Mouse (Mus musculus) layer of hippocampus, postnatal 25 days (tissue): ENCODE results near the gene Olfr427. TPM values are rescaled to one million over a fixed set of nuclear protein-coding genes. Genes with fewer than 3 reads are reported as not detected.

Experiments used
- total RNA-seq, 2 experiments: library from RNA; stranded (reverse); gene quantifications; 2 replicates each; pipeline ENCODE4 v1.2.3; 2021

Olfr427 gene
- total RNA-seq, 2 experiments from 2014 or later, result not detected

Other genes starting within 250 kb of the Olfr427 start
- gene Ifi211, start 183.8 kb upstream of the Olfr427 start, total RNA-seq, result not detected
- 10 to 100 TPM in 1 of 2 experiments, 1 to 10 TPM in 1; 9.9 to 12.0 TPM for gene Mndal, start 154.4 kb upstream of the Olfr427 start, total RNA-seq
- gene Ifi203, start 154.2 kb upstream of the Olfr427 start, total RNA-seq, result 1 to 10 TPM; 4.8 to 6.3 TPM
- not detected for gene Ifi202b, start 114.1 kb upstream of the Olfr427 start, total RNA-seq
- gene Ifi205, start 65.1 kb upstream of the Olfr427 start, total RNA-seq, result not detected
- not detected for gene Olfr433, start 56.2 kb upstream of the Olfr427 start, total RNA-seq
- gene Olfr432, start 47.7 kb upstream of the Olfr427 start, total RNA-seq, result not detected
- not detected for gene Olfr430, start 30.3 kb upstream of the Olfr427 start, total RNA-seq
- not detected for gene Olfr429, start 12.6 kb upstream of the Olfr427 start, total RNA-seq
- not detected for gene Olfr231, start 24.3 kb downstream of the Olfr427 start, total RNA-seq
- gene Olfr424, start 34.6 kb downstream of the Olfr427 start, total RNA-seq, result not detected
- not detected for gene Olfr420, start 58.7 kb downstream of the Olfr427 start, total RNA-seq
- under 1 TPM; 0.07 to 0.12 TPM for gene Spta1, start 75.9 kb downstream of the Olfr427 start, total RNA-seq
- gene Olfr419, start 155.2 kb downstream of the Olfr427 start, total RNA-seq, result not detected
- gene Mptx1, start 233.6 kb downstream of the Olfr427 start, total RNA-seq, result not detected